Mouse (Mus musculus): ENCODE measurements around the gene Gm20388. TPM values are rescaled to one million over a fixed set of nuclear protein-coding genes. Genes with fewer than 3 reads are reported as not detected.

Gm20388 gene
- polyA plus RNA-seq, 1 experiment from 2014 or later = 7.4 TPM

GRCm38 (mm10) chr8:122341790-122342189 is 2431.1 kb downstream of the Gm20388 start:
- no peak overlapping the region for H3K4me2 ChIP-seq (ENCODE audit: low read depth, low read length)
- H3K4me1 ChIP-seq (ENCODE audit: control insufficient read depth, insufficient read depth, low read length) = peaks cover 29% of the 10 kb centered on the region
- ATAC-seq (ENCODE audit: insufficient read depth, low FRiP score) = no peak
- H3K4me3 ChIP-seq (replicated peaks; ENCODE audit: low read length) = no peak overlapping the region
- WGBS = 78% methylated on average over 6 of the region's 6 CpGs
- peaks cover 9% of the 10 kb centered on the region for H3K27me3 ChIP-seq (ENCODE audit: control insufficient read depth, insufficient read depth, low read length)
- H3K9ac ChIP-seq (ENCODE audit: low read length) = no peak overlapping the region
- no peaks in the 10 kb centered on the region for H3K9me3 ChIP-seq (replicated peaks; ENCODE audit: control insufficient read depth, low read length)
- H3K36me3 ChIP-seq (ENCODE audit: control insufficient read depth, insufficient read depth, low read length) = no peaks in the 10 kb centered on the region
- no peak overlapping the region for H3K27ac ChIP-seq (ENCODE audit: low read length)

GRCm38 (mm10) chr8:122342362-122342761 is 2431.7 kb downstream of the Gm20388 start:
- peaks cover 28% of the 10 kb centered on the region for H3K4me1 ChIP-seq (ENCODE audit: control insufficient read depth, insufficient read depth, low read length)
- ATAC-seq (ENCODE audit: insufficient read depth, low FRiP score) = no peak
- H3K36me3 ChIP-seq (ENCODE audit: control insufficient read depth, insufficient read depth, low read length) = no peaks in the 10 kb centered on the region
- H3K9ac ChIP-seq (ENCODE audit: low read length) = no peak overlapping the region
- no peak overlapping the region for H3K4me3 ChIP-seq (replicated peaks; ENCODE audit: low read length)
- WGBS = 19% methylated on average over 5 of the region's 5 CpGs
- no peak overlapping the region for H3K27ac ChIP-seq (ENCODE audit: low read length)
- peaks cover 3% of the 10 kb centered on the region; the same call in 1 of the 2 replicates for H3K27me3 ChIP-seq (ENCODE audit: control insufficient read depth, insufficient read depth, low read length)
- H3K9me3 ChIP-seq (replicated peaks; ENCODE audit: control insufficient read depth, low read length) = no peaks in the 10 kb centered on the region
- H3K4me2 ChIP-seq (ENCODE audit: low read depth, low read length) = no peak overlapping the region

- peak overlapping the region; percentile 20 for H3K9ac ChIP-seq (ENCODE audit: low read length)
- H3K4me3 ChIP-seq (replicated peaks; ENCODE audit: low read length) = 0 out of 2 replicates have a peak overlapping the region, but pooled peaks have one; percentile 31
- no peaks in the 10 kb centered on the region for H3K36me3 ChIP-seq (ENCODE audit: control insufficient read depth, insufficient read depth, low read length)
- H3K4me1 ChIP-seq (ENCODE audit: control insufficient read depth, insufficient read depth, low read length) = peaks cover 28% of the 10 kb centered on the region
- no peaks in the 10 kb centered on the region for H3K27me3 ChIP-seq (ENCODE audit: control insufficient read depth, insufficient read depth, low read length)
- no peaks in the 10 kb centered on the region for H3K9me3 ChIP-seq (replicated peaks; ENCODE audit: control insufficient read depth, low read length)
- no peak for ATAC-seq (ENCODE audit: insufficient read depth, low FRiP score)
- peak overlapping the region; percentile 60 for H3K4me2 ChIP-seq (ENCODE audit: low read depth, low read length)
- WGBS = 3% methylated on average over 9 of the region's 9 CpGs
- H3K27ac ChIP-seq (ENCODE audit: low read length) = no peak overlapping the region
Measured at GRCm38 (mm10) chr8:122342806-122343209, 2432.2 kb downstream of the Gm20388 start.

- Histone ChIP-seq H3K27ac (ENCODE audit: low read length) (no peak overlapping the region), H3K4me2 (ENCODE audit: low read depth, low read length) (peak overlapping the region; percentile 60), H3K4me3 (replicated peaks; ENCODE audit: low read length) (peak overlapping the region; percentile 31), H3K27me3 (ENCODE audit: control insufficient read depth, insufficient read depth, low read length) (no peaks in the 10 kb centered on the region), H3K4me1 (ENCODE audit: control insufficient read depth, insufficient read depth, low read length) (peaks cover 28% of the 10 kb centered on the region), H3K9ac (ENCODE audit: low read length) (peak overlapping the region; percentile 20), H3K36me3 (ENCODE audit: control insufficient read depth, insufficient read depth, low read length) (no peaks in the 10 kb centered on the region), H3K9me3 (replicated peaks; ENCODE audit: control insufficient read depth, low read length) (no peaks in the 10 kb centered on the region)
- WGBS = 4% methylated on average over 11 of the region's 11 CpGs
- ATAC-seq (ENCODE audit: insufficient read depth, low FRiP score) = no peak
Measured at GRCm38 (mm10) chr8:122343341-122343740, 2432.7 kb downstream of the Gm20388 start.

- no peaks in the 10 kb centered on the region for H3K27me3 ChIP-seq (ENCODE audit: control insufficient read depth, insufficient read depth, low read length)
- peak overlapping the region; percentile 60 for H3K4me2 ChIP-seq (ENCODE audit: low read depth, low read length)
- WGBS = under 1% methylated on average over 14 of the region's 14 CpGs
- no peaks in the 10 kb centered on the region for H3K36me3 ChIP-seq (ENCODE audit: control insufficient read depth, insufficient read depth, low read length)
- no peak overlapping the region for H3K27ac ChIP-seq (ENCODE audit: low read length)
- no peaks in the 10 kb centered on the region for H3K9me3 ChIP-seq (replicated peaks; ENCODE audit: control insufficient read depth, low read length)
- peak overlapping the region; percentile 20 for H3K9ac ChIP-seq (ENCODE audit: low read length)
- H3K4me3 ChIP-seq (replicated peaks; ENCODE audit: low read length) = peak overlapping the region; percentile 31
- ATAC-seq (ENCODE audit: insufficient read depth, low FRiP score) = no peak
- peaks cover 28% of the 10 kb centered on the region for H3K4me1 ChIP-seq (ENCODE audit: control insufficient read depth, insufficient read depth, low read length)
Measured at GRCm38 (mm10) chr8:122343758-122344157, 2433.1 kb downstream of the Gm20388 start.

GRCm38 (mm10) chr8:122344219-122344618 is 2433.6 kb downstream of the Gm20388 start:
- Histone ChIP-seq H3K27ac (ENCODE audit: low read length) (no peak overlapping the region), H3K4me2 (ENCODE audit: low read depth, low read length) (peak overlapping the region; percentile 60), H3K27me3 (ENCODE audit: control insufficient read depth, insufficient read depth, low read length) (no peaks in the 10 kb centered on the region), H3K9ac (ENCODE audit: low read length) (peak overlapping the region; percentile 20; the same call in 1 of the 2 replicates), H3K4me3 (replicated peaks; ENCODE audit: low read length) (no peak overlapping the region), H3K9me3 (replicated peaks; ENCODE audit: control insufficient read depth, low read length) (no peaks in the 10 kb centered on the region), H3K4me1 (ENCODE audit: control insufficient read depth, insufficient read depth, low read length) (peaks cover 28% of the 10 kb centered on the region), H3K36me3 (ENCODE audit: control insufficient read depth, insufficient read depth, low read length) (no peaks in the 10 kb centered on the region)
- ATAC-seq (ENCODE audit: insufficient read depth, low FRiP score) = peak; percentile 41; the same call in 1 of the 2 replicates
- WGBS = 2% methylated on average over 2 of the region's 5 CpGs

GRCm38 (mm10) chr8:122345181-122346095 is 2434.8 kb downstream of the Gm20388 start:
- no peak for ATAC-seq (ENCODE audit: insufficient read depth, low FRiP score)

GRCm38 (mm10) chr8:122347811-122348552 is 2437.3 kb downstream of the Gm20388 start:
- Histone ChIP-seq H3K4me3 (replicated peaks; ENCODE audit: low read length) (no peak overlapping the region), H3K4me2 (ENCODE audit: low read depth, low read length) (no peak overlapping the region), H3K9me3 (replicated peaks; ENCODE audit: control insufficient read depth, low read length) (no peaks in the 10 kb centered on the region), H3K27ac (ENCODE audit: low read length) (no peak overlapping the region), H3K9ac (ENCODE audit: low read length) (no peak overlapping the region), H3K27me3 (ENCODE audit: control insufficient read depth, insufficient read depth, low read length) (no peaks in the 10 kb centered on the region), H3K4me1 (ENCODE audit: control insufficient read depth, insufficient read depth, low read length) (peaks cover 26% of the 10 kb centered on the region), H3K36me3 (ENCODE audit: control insufficient read depth, insufficient read depth, low read length) (no peaks in the 10 kb centered on the region)
- WGBS = 66% methylated on average over 5 of the region's 5 CpGs
- ATAC-seq (ENCODE audit: insufficient read depth, low FRiP score) = no peak

More at GRCm38 (mm10) chr8:122345181-122346095, 2434.8 kb downstream of the Gm20388 start:
- H3K36me3 ChIP-seq (ENCODE audit: control insufficient read depth, insufficient read depth, low read length) = no peaks in the 10 kb centered on the region
- H3K27ac ChIP-seq (ENCODE audit: low read length) = no peak overlapping the region
- no peaks in the 10 kb centered on the region for H3K9me3 ChIP-seq (replicated peaks; ENCODE audit: control insufficient read depth, low read length)
- WGBS = 57% methylated on average over 12 of the region's 12 CpGs
- no peaks in the 10 kb centered on the region for H3K27me3 ChIP-seq (ENCODE audit: control insufficient read depth, insufficient read depth, low read length)
- H3K4me1 ChIP-seq (ENCODE audit: control insufficient read depth, insufficient read depth, low read length) = peaks cover 33% of the 10 kb centered on the region
- H3K4me3 ChIP-seq (replicated peaks; ENCODE audit: low read length) = no peak overlapping the region
- no peak overlapping the region for H3K9ac ChIP-seq (ENCODE audit: low read length)
- H3K4me2 ChIP-seq (ENCODE audit: low read depth, low read length) = no peak overlapping the region
